Mouse (Mus musculus) limb, embryonic 15.5 days (tissue): Measurements from ENCODE around the gene Rbp4. TPM values are rescaled to one million over a fixed set of nuclear protein-coding genes. Genes with fewer than 3 reads are reported as not detected.

Experiments
- ATAC-seq: fragments of 200-750 bp; cut with Nextera tagmentation; 2 replicates; pipeline ENCODE4 v1.8.0; 2017; ENCODE audit warnings: low read depth, moderate TSS enrichment; ENCODE audit not compliant: insufficient number of reproducible peaks, low FRiP score, low TSS enrichment
- H3K27ac ChIP-seq: fragments of 300-500 bp; sonication (generic); 2 replicates; pipeline ENCODE4 v1.5.1; 2015; ENCODE audit warnings: moderate library complexity, mild to moderate bottlenecking, inconsistent platforms
- H3K27me3 ChIP-seq: fragments of 300-500 bp; sonication (generic); 2 replicates; pipeline ENCODE4 v1.6.1; 2015; ENCODE audit warnings: inconsistent platforms
- H3K36me3 ChIP-seq: fragments of 300-500 bp; sonication (generic); 2 replicates; pipeline ENCODE4 v1.6.1; 2015; ENCODE audit warnings: inconsistent platforms
- H3K4me1 ChIP-seq: fragments of 300-500 bp; sonication (generic); 2 replicates; pipeline ENCODE4 v1.6.1; 2015; ENCODE audit warnings: inconsistent platforms
- H3K4me2 ChIP-seq: fragments of 300-500 bp; sonication (generic); 2 replicates; pipeline ENCODE4 v1.6.1; 2015; ENCODE audit warnings: mild to moderate bottlenecking, inconsistent platforms
- H3K4me3 ChIP-seq: fragments of 300-500 bp; sonication (generic); 2 replicates; pipeline ENCODE4 v1.5.1; 2015; ENCODE audit warnings: mild to moderate bottlenecking, inconsistent platforms
- H3K9ac ChIP-seq: fragments of 300-500 bp; sonication (generic); 2 replicates; pipeline ENCODE4 v1.6.1; 2015; ENCODE audit warnings: inconsistent platforms
- H3K9me3 ChIP-seq: fragments of 300-500 bp; sonication (generic); 2 replicates; pipeline ENCODE4 v1.6.1; 2016; ENCODE audit warnings: inconsistent platforms
- WGBS: fragments of 180-500 bp; shearing (Covaris S2); methylation state at CpG from one replicate; pipeline ENCODE4 v1.1.7; 2015; 5-methylcytosine and 5-hydroxymethylcytosine counted together
- polyA plus RNA-seq: library from polyadenylated mRNA; unstranded; fragments of >200 nt; fragmentation: Nextera tagmentation; extraction: Ambion mirVana; gene quantifications from 2 replicates; pipeline ENCODE4 v1.2.1, GENCODE M21; 2015

The Rbp4 gene
- polyA plus RNA-seq: 22.4 and 25.6 TPM in 2 replicates

GRCm38 (mm10) chr19:38125219-38125610 is at the start of gene Rbp4:
Gene Rbp4 (minus strand): TSS chr19:38125281.
- Histone ChIP-seq H3K4me2 (peak within 1 kb of the TSS; percentile 94), H3K36me3 (no peaks in the 10 kb centered on the region), H3K9ac (peak within 1 kb of the TSS; percentile 37; the same call in 1 of the 2 replicates), H3K4me1 (peaks cover 13% of the 10 kb centered on the region), H3K9me3 (no peaks in the 10 kb centered on the region), H3K27me3 (peaks cover 26% of the 10 kb centered on the region), H3K4me3 (peak within 1 kb of the TSS; percentile 53), H3K27ac (peak within 1 kb of the TSS; percentile 54; the same call in 1 of the 2 replicates)
- WGBS: 64% methylated on average over 6 of the region's 6 CpGs
- ATAC-seq: no peak

DNA sequence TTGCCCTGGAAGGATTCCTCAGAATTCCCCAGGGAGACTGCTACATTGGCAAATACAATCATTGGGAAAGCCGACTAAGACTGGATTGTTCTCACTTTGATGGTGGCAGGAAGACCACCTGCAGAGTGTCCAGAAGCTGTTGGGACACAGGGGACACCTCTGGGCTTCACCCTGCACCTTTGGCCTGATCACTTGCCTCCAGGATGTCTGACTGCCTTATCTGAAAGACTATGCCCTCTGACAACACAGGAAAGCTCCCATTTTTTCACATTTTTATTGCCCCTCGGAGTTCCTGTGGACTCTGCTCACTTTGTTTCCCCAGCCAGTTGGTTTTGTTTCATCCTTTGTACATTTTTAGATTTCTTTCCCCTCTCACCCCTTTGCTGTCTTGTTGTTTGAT is 39.6 kb upstream of the Rbp4 start:
- no peak for ATAC-seq

GRCm38 (mm10) chr19:38161648-38162354 is 36.7 kb upstream of the Rbp4 start:
- Histone ChIP-seq H3K36me3 (no peaks in the 10 kb centered on the region), H3K4me2 (no peak overlapping the region), H3K9ac (no peak overlapping the region), H3K4me1 (no peaks in the 10 kb centered on the region), H3K27me3 (no peaks in the 10 kb centered on the region), H3K9me3 (no peaks in the 10 kb centered on the region), H3K4me3 (no peak overlapping the region), H3K27ac (no peak overlapping the region)
- WGBS: 90% methylated on average over 21 of the region's 21 CpGs
- ATAC-seq: no peak

More for the DNA sequence above, 39.6 kb upstream of the Rbp4 start:
- Histone ChIP-seq H3K36me3 (no peaks in the 10 kb centered on the region), H3K4me1 (no peaks in the 10 kb centered on the region), H3K27me3 (no peaks in the 10 kb centered on the region), H3K4me3 (no peak overlapping the region), H3K4me2 (no peak overlapping the region), H3K9me3 (no peaks in the 10 kb centered on the region), H3K9ac (no peak overlapping the region), H3K27ac (no peak overlapping the region)
- WGBS: 50% methylated on average over 2 of the region's 2 CpGs

DNA sequence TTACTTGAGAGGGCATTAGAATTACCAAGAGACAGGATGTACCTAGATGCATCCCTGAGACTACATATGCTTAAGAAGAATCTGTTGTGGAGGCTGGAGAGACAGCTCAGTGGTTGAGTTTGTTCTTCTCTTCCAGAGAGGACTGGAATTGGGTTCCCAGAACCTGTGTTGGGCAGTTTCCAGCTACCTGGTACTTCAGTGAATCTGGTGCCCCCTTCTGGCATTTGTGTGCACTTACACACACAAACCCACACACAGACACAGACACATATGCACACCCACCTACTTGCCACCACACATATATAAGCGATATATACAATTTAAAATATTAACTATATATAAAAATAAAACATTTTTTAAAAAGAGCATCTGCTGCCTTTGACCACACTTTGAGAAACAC is 31.2 kb upstream of the Rbp4 start:
- H3K36me3 ChIP-seq: no peaks in the 10 kb centered on the region
- H3K27me3 ChIP-seq: no peaks in the 10 kb centered on the region
- no peak overlapping the region for H3K27ac ChIP-seq
- no peaks in the 10 kb centered on the region for H3K9me3 ChIP-seq
- no peak for ATAC-seq
- WGBS: 98% methylated on average over 1 of the region's 1 CpGs
- H3K4me2 ChIP-seq: no peak overlapping the region
- H3K9ac ChIP-seq: no peak overlapping the region
- H3K4me1 ChIP-seq: no peaks in the 10 kb centered on the region
- no peak overlapping the region for H3K4me3 ChIP-seq

DNA sequence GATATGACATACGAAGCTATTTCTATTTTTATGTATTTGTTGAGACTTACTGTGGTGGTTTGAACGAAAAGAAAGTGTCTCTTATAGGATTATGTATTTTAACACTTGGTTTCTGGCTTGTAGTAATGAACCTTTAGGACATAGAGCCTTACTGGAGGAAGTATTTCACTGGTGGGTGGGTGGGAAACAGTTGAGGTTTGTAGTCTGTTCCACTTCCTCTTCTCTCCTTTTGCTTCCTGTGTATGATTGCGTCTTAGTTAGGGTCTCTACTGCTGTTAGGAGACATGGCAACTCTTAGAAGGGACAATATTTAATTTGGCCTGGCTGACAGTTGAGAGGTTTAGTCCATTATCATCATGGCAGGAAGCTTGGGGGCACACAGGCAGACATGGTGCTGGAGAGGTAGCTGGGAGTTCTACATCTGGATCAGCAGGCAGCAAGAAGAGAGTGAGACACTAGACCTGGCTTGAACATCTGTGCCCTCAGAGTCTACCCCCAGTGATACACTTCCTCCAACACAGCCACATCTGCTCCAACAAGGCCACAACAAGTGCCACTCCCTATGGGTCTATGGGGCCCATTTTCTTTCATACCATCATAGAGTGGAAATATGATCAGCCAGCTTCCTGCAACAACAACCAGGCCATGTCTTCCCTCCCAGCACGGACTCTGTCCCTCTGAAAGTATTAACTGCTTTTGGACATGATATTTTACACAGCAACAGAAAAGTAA is 18.6 kb upstream of the Rbp4 start:
- 71% methylated on average over 4 of the region's 4 CpGs for WGBS
- Histone ChIP-seq H3K4me3 (no peak overlapping the region), H3K4me1 (no peaks in the 10 kb centered on the region), H3K4me2 (no peak overlapping the region), H3K36me3 (no peaks in the 10 kb centered on the region), H3K9ac (no peak overlapping the region), H3K27ac (no peak overlapping the region), H3K9me3 (no peaks in the 10 kb centered on the region), H3K27me3 (no peaks in the 10 kb centered on the region)
- no peak for ATAC-seq

DNA sequence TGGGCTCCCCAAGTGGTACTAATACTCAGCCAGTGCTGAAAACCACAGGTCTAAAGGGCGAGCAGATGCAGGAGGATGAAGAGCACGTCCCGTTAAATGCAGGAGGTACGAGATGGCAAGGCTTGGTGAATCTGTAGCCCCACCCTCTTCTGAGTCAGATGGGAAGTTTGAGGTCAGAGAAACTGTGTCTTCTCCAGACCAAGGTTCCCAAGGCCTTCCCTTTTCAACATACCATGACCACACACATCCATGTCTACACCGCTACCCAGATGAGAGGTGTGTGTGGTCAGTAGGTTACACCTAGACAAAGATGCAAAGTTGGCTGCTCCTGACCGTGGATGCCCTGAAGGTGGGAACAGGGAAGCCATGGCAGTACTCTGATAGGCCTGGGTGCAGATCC is 9.7 kb upstream of the Rbp4 start:
- H3K27me3 ChIP-seq: no peaks in the 10 kb centered on the region
- WGBS: 84% methylated on average over 6 of the region's 6 CpGs
- no peak overlapping the region for H3K27ac ChIP-seq
- no peak overlapping the region for H3K9ac ChIP-seq
- H3K4me1 ChIP-seq: no peaks in the 10 kb centered on the region
- no peak overlapping the region for H3K4me3 ChIP-seq
- no peaks in the 10 kb centered on the region for H3K9me3 ChIP-seq
- no peak for ATAC-seq
- no peaks in the 10 kb centered on the region for H3K36me3 ChIP-seq
- no peak overlapping the region for H3K4me2 ChIP-seq

DNA sequence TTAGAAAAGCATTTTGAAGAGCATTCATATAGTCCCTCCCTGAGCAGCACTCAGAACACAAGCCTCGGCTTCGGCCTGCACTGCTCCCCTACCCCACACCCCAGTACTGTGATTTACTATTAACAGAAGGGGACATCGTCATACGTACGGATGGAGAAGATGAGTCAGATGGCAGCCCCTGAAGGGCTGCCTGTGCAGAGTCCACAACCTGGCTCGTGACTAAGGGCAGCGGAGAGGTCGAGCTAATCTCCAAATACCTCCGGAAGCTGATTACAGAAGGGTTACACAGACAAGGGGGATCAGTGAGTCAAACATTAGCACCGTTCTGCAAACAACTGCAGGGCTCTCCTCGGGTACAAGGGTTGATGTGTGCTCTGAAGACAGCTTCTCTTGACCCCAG is 8.9 kb upstream of the Rbp4 start:
- Histone ChIP-seq H3K4me1 (no peaks in the 10 kb centered on the region), H3K36me3 (no peaks in the 10 kb centered on the region), H3K4me3 (no peak overlapping the region), H3K4me2 (no peak overlapping the region), H3K9me3 (no peaks in the 10 kb centered on the region), H3K27me3 (no peaks in the 10 kb centered on the region), H3K9ac (no peak overlapping the region), H3K27ac (no peak overlapping the region)
- WGBS: 68% methylated on average over 11 of the region's 11 CpGs
- no peak for ATAC-seq

DNA sequence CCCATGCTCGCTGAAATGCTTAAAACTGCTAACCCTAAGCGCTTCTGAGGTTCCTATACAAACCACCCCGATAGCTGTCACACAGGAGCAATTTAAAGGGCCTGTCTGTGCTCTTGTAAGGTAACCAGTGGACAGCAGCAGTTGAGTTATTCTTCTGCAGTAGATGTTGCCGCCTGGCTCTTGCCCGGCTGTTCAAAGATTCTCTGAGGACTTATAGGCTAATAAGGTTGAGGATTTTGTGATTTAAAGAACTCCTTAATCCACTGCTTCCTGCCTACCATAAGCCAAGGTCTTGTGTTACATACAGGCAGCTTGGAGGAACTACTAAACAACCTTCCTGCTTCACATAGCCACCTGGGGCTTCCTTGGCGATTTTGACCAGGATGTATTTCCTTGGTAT is 7.4 kb upstream of the Rbp4 start, which contains the start of gene Pde6c:
Gene Pde6c, plus strand, starts transcription at position 301 of the 400 bp plus-strand sequence.
- Histone ChIP-seq H3K9ac (no peak within 1 kb of the TSS), H3K4me1 (no peaks in the 10 kb centered on the region), H3K4me3 (no peak within 1 kb of the TSS), H3K36me3 (no peaks in the 10 kb centered on the region), H3K9me3 (no peaks in the 10 kb centered on the region), H3K4me2 (no peak within 1 kb of the TSS), H3K27me3 (no peaks in the 10 kb centered on the region), H3K27ac (no peak within 1 kb of the TSS)
- no peak for ATAC-seq
- 64% methylated on average over 6 of the region's 6 CpGs for WGBS

DNA sequence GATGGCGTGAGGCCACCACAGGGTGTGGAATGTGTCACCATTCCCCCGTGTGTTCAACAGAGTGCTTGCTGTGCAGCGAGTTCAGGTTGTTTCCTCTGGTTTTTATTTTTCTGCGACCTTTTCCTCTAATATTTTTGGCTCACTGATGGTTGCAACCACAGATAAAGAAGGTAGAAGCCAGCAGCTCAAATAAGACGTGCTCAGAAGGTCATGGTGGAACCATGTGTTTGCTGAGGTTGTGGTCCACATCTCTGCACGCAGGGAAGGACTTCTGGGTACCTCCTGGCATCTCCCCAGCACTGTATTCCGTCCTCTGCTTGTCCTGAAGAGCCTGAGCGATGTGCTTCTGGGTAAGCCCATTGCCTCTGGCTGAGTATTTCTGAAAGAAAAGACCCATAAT is 1.6 kb upstream of the Rbp4 start:
- Histone ChIP-seq H3K9me3 (no peaks in the 10 kb centered on the region), H3K9ac (no peak overlapping the region), H3K27me3 (peaks cover 26% of the 10 kb centered on the region), H3K27ac (no peak overlapping the region), H3K4me1 (peaks cover 13% of the 10 kb centered on the region), H3K36me3 (no peaks in the 10 kb centered on the region), H3K4me2 (no peak overlapping the region), H3K4me3 (no peak overlapping the region)
- WGBS: 65% methylated on average over 8 of the region's 8 CpGs
- no peak for ATAC-seq

DNA sequence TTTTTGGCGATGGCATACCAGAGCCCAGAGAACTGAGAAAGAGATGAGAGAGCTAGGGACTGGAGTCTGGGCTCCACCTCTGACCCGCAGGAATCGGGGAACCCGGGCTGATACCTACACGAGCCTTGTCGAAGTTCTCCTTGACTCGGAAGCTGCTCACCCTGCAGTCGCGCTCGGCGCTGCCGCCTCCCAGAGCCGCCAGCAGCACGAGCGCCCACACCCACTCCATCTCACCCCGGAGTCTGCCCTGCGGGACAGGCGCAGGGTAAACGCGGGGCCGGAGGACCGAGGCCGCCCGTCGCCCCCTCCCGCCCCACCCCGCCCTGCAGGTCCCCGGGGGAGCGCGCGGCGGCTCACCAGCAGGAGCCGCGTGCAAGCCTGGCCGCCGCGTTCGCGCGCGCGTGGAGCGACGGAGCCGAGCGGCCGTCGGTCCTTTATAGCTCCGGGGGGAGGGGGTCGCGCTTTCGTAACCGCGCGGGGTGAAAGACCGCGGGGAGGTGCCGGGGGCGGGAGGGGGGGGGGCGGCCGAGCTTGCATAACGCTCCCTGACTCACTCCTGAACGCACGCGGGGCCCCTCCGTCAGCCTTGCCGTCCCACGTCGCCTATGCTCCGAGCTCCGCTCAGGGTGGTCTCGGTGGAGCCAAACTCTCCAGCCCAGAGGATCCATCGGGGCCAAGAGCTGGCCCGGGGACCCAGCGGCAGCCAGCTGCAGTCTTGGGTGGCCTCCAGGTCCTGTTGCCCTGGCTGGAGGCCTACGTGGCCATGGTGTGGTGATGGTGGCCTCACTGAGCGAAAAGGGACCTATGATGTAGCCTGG is 471 bp downstream of the Rbp4 start:
- Histone ChIP-seq H3K9ac (peak overlapping the region; percentile 37; the same call in 1 of the 2 replicates), H3K36me3 (no peaks in the 10 kb centered on the region), H3K27ac (peak overlapping the region; percentile 54; the same call in 1 of the 2 replicates), H3K27me3 (peaks cover 26% of the 10 kb centered on the region), H3K4me1 (peaks cover 13% of the 10 kb centered on the region), H3K9me3 (no peaks in the 10 kb centered on the region), H3K4me3 (peak overlapping the region; percentile 53), H3K4me2 (peak overlapping the region; percentile 94)
- WGBS: under 1% methylated on average over 60 of the region's 77 CpGs
- ATAC-seq: peak; percentile 59

GRCm38 (mm10) chr19:38123921-38124320 is 1.2 kb downstream of the Rbp4 start:
- WGBS: 21% methylated on average over 9 of the region's 9 CpGs
- peak overlapping the region; percentile 94 for H3K4me2 ChIP-seq
- peaks cover 26% of the 10 kb centered on the region for H3K27me3 ChIP-seq
- peak overlapping the region; percentile 53 for H3K4me3 ChIP-seq
- no peaks in the 10 kb centered on the region for H3K9me3 ChIP-seq
- H3K4me1 ChIP-seq: peaks cover 13% of the 10 kb centered on the region
- no peak overlapping the region for H3K27ac ChIP-seq
- no peak for ATAC-seq
- H3K36me3 ChIP-seq: no peaks in the 10 kb centered on the region
- H3K9ac ChIP-seq: no peak overlapping the region
